Mouse (Mus musculus) 3T3-L1 (cell line): ENCODE measurements at regions not wholly inside any gene's neighbourhood (a gene's known extent, or its start where the extent isn't known, plus 50 kb on each side); places are given as distances from the start of the nearest gene placed in this dataset.
A peak's percentile ranks its signal among the peaks of the same experiment; 100 is the strongest.
"Not testable (repeated sequence)": the region's sequence is repeated elsewhere in the genome, so short reads cannot be mapped to it uniquely, and the experiment has no call there.

Source experiments
- DNase-seq: peaks from one replicate; pipeline ENCODE4 v3.0.0-alpha.2; 2015; ENCODE audit warnings: low read depth, low spot score

GRCm38 (mm10) chr6:67954570-67954969 is 419.0 kb upstream of the Tacstd2 start:
- not testable (repeated sequence) for DNase-seq

- not testable (repeated sequence) for DNase-seq
Observed at GRCm38 (mm10) chr6:67931499-67931898, 395.9 kb upstream of the Tacstd2 start.

GRCm38 (mm10) chr6:67922537-67922936 is 386.9 kb upstream of the Tacstd2 start:
- no peak for DNase-seq

GRCm38 (mm10) chr6:67913903-67914302 is 378.3 kb upstream of the Tacstd2 start:
- DNase-seq = no peak

GRCm38 (mm10) chr6:67913309-67913708 is 377.7 kb upstream of the Tacstd2 start:
- DNase-seq = no peak

GRCm38 (mm10) chr6:67896495-67896894 is 360.9 kb upstream of the Tacstd2 start:
- DNase-seq = no peak

- DNase-seq = no peak
Observed at GRCm38 (mm10) chr6:67895858-67896257, 360.3 kb upstream of the Tacstd2 start.

- no peak for DNase-seq
Observed at GRCm38 (mm10) chr6:67887586-67887985, 352.0 kb upstream of the Tacstd2 start.

- no peak for DNase-seq
Observed at GRCm38 (mm10) chr6:67884893-67885292, 349.3 kb upstream of the Tacstd2 start.

- DNase-seq = peak; percentile 50
Observed at GRCm38 (mm10) chr6:67881476-67881875, 345.9 kb upstream of the Tacstd2 start.

GRCm38 (mm10) chr6:67857945-67858344 is 322.3 kb upstream of the Tacstd2 start:
- DNase-seq = not testable (repeated sequence)

- DNase-seq = not testable (repeated sequence)
Observed at GRCm38 (mm10) chr6:67839486-67839885, 303.9 kb upstream of the Tacstd2 start.

- peak; percentile 56 for DNase-seq
Observed at GRCm38 (mm10) chr6:67812478-67812877, 276.9 kb upstream of the Tacstd2 start.

- DNase-seq = no peak
Observed at GRCm38 (mm10) chr6:67791393-67791792, 255.8 kb upstream of the Tacstd2 start.

- no peak for DNase-seq
Observed at GRCm38 (mm10) chr6:67790742-67791141, 255.1 kb upstream of the Tacstd2 start.

- no peak for DNase-seq
Observed at GRCm38 (mm10) chr6:67787091-67787765, 251.6 kb upstream of the Tacstd2 start.

- no peak for DNase-seq
Observed at GRCm38 (mm10) chr6:67778883-67779282, 243.3 kb upstream of the Tacstd2 start.

GRCm38 (mm10) chr6:67754102-67754501 is 218.5 kb upstream of the Tacstd2 start:
- not testable (repeated sequence) for DNase-seq

GRCm38 (mm10) chr6:67725611-67726010 is 190.0 kb upstream of the Tacstd2 start:
- no peak for DNase-seq

GRCm38 (mm10) chr6:67698952-67699351 is 163.4 kb upstream of the Tacstd2 start:
- not testable (repeated sequence) for DNase-seq

- not testable (repeated sequence) for DNase-seq
Observed at GRCm38 (mm10) chr6:67690997-67691396, 155.4 kb upstream of the Tacstd2 start.

GRCm38 (mm10) chr6:67683105-67683504 is 147.5 kb upstream of the Tacstd2 start:
- not testable (repeated sequence) for DNase-seq

GRCm38 (mm10) chr6:67681641-67682040 is 146.0 kb upstream of the Tacstd2 start:
- DNase-seq = not testable (repeated sequence)

GRCm38 (mm10) chr6:67679106-67679505 is 143.5 kb upstream of the Tacstd2 start:
- DNase-seq = not testable (repeated sequence)
